Mouse (Mus musculus) Patski (cell line): Measurements from ENCODE around the gene Vma21. TPM values are rescaled to one million over a fixed set of nuclear protein-coding genes. Genes with fewer than 3 reads are reported as not detected.

Experiments
- ATAC-seq: fragments of 100-300 bp; one replicate; pipeline ENCODE4 v1.8.0; 2021
- CTCF ChIA-PET: fragments of 350-600 bp; sonication (Branson Sonifier 250); formaldehyde crosslinking; loops from one replicate; lab custom pipeline; 2022; ENCODE audit warnings: inconsistent platforms; lab: Charles Lee
- POLR2A ChIA-PET: fragments of 350-600 bp; sonication (Branson Sonifier 250); formaldehyde crosslinking; loops from one replicate; lab custom pipeline; 2022; ENCODE audit warnings: antibody characterized with exemption, inconsistent platforms; lab: Charles Lee
- DNase-seq: peaks from one replicate; pipeline ENCODE4 v3.0.0-alpha.2; 2011; ENCODE audit warnings: low read depth, low spot score
- H3K27me3 ChIP-seq: fragments of 371-371 bp; one replicate; pipeline ENCODE4 v1.5.1; 2021
- CTCF ChIP-seq: fragments of 100-300 bp; IDR thresholded peaks from one replicate; pipeline ENCODE4 v1.5.1; 2021
- in situ Hi-C: fragments of 300-500 bp; cut with MboI; formaldehyde crosslinking; loops from 3 replicates; pipeline ENCODE4 v1.11.1; 2018; ENCODE audit warnings: low pct_unique_long_range_greater_than_20kb, mixed read lengths
- polyA plus RNA-seq: library from polyadenylated mRNA; unstranded; gene quantifications from one replicate; pipeline ENCODE4 v1.2.3, GENCODE M21; 2021

Vma21 gene
- 30.0 TPM for polyA plus RNA-seq

DNA sequence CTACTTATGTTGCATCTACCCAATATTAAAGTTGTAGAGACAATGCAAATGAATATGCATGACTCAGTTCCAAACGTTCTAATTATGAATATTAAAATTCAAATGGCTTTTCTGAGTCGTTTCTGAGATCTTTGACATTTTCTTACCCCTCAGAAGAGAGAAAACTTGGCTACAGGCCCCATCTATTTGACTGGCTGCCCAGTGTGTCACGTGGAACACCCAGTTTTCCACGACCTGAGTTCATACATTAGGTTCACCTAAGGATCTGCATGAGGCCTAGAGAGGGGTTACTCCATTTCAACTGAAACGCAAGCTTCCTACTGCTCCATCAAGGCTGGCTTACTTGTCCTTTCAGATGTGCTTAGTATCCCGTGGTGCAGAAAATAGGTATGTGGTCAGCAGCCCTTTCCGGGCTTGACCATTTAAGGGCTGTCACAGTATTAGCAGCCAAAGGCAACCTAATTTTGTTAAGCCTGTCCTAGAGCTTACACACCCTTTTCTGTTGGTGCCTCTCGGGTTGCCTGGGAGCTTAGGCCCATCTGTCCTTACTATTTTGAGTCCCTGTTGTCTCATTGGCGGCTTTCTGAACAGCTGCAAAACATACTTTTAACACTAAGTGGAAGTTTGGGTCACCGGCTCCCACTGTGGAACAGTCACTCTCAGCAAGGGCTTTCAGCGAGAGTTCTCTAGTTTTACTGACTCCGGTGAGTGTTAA lies at the start of gene Vma21:
TSS of gene Vma21 (plus strand) at position 294 of the 715 bp plus-strand sequence.
- ATAC-seq (peak; percentile 32), DNase-seq (no peak)
- no peak for TF ChIP-seq CTCF
- POLR2A ChIA-PET = no interaction called here
- CTCF ChIA-PET = no interaction called here
- in situ Hi-C loops = no loop called here
- H3K27me3 ChIP-seq = peaks cover 13% of the 10 kb centered on the region

- H3K27me3 ChIP-seq = peaks cover 28% of the 10 kb centered on the region
- TF ChIP-seq CTCF = no peak
- POLR2A ChIA-PET = interaction anchor here (0.7 kb wide), 1 partner anchor 132 kb away, joined by 11 read pairs; no protein-coding TSS in a partner anchor
- CTCF ChIA-PET = interaction anchor here (0.7 kb wide), 1 partner anchor 11 kb away, joined by 3 read pairs; no protein-coding TSS in a partner anchor
- in situ Hi-C loops = no loop called here
- DNase-seq (no peak), ATAC-seq (no peak)
Measured at GRCm38 (mm10) chrX:71767909-71768308, 47.8 kb upstream of the Vma21 start.

DNA sequence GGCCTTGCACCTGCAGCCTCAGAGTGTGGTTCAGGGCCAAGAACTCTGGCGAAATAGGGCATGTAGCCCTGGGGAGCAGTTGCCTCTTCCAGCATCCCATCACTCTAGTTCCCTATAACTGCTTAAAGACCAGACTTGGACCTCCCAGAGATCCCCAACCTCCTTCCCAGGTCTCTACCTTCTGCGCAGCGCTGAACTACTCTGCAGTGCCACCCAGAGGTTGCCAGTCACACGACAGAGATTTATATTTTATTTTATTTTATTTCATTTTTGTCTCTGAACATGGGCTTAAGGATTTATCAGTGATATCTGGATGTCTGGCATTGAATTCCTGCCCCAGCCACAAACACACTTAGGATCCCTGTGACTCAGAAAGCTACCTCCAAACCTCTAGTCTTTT lies 24.6 kb upstream of the Vma21 start:
- CTCF ChIA-PET = no interaction called here
- in situ Hi-C loops = no loop called here
- no peak for ATAC-seq
- peak; percentile 48 for TF ChIP-seq CTCF
- POLR2A ChIA-PET = no interaction called here
- peaks cover 38% of the 10 kb centered on the region for H3K27me3 ChIP-seq
- no peak for DNase-seq

GRCm38 (mm10) chrX:71797766-71798165 lies 18.0 kb upstream of the Vma21 start:
- ChIA-PET CTCF (no interaction called here), POLR2A (no interaction called here)
- H3K27me3 ChIP-seq = peaks cover 5% of the 10 kb centered on the region
- no peak for DNase-seq
- no peak for ATAC-seq
- no peak for TF ChIP-seq CTCF
- in situ Hi-C loops = no loop called here

- POLR2A ChIA-PET = no interaction called here
- in situ Hi-C loops = no loop called here
- ATAC-seq (no peak), DNase-seq (no peak)
- CTCF ChIA-PET = no interaction called here
- no peaks in the 10 kb centered on the region for H3K27me3 ChIP-seq
- peak; percentile 37 for TF ChIP-seq CTCF
Measured at GRCm38 (mm10) chrX:71798883-71799282, 16.8 kb upstream of the Vma21 start.

- no peak for TF ChIP-seq CTCF
- no peaks in the 10 kb centered on the region for H3K27me3 ChIP-seq
- no peak for DNase-seq
- in situ Hi-C loops = no loop called here
- CTCF ChIA-PET = no interaction called here
- peak; percentile 61 for ATAC-seq
- POLR2A ChIA-PET = no interaction called here
Measured at GRCm38 (mm10) chrX:71811966-71812835, 3.5 kb upstream of the Vma21 start.

DNA sequence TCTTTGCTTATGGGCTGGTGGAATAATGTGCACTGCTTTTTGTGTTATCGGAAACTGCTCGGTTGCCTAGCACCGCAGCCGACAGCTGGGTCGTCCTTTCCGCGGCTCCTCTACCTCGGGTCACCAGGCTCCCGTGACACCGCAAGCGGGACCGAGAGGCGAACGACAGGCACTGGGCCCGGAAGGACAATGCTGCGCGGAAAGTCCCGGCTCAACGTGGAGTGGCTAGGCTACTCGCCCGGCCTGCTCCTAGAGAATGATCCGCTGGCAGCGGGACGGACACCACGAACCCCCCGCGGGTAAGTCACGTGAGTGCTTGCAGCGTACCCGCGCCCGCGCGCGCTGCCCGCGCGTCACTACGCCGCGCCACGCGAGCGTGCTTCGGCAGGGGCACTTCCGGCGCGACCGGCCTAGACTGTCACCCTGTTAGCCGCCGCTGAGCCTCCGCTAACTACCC lies 705 bp downstream of the Vma21 start:
- ATAC-seq (peak; percentile 72), DNase-seq (no peak)
- in situ Hi-C loops = no loop called here
- no peak for TF ChIP-seq CTCF
- peaks cover 13% of the 10 kb centered on the region for H3K27me3 ChIP-seq
- ChIA-PET CTCF (no interaction called here), POLR2A (no interaction called here)

DNA sequence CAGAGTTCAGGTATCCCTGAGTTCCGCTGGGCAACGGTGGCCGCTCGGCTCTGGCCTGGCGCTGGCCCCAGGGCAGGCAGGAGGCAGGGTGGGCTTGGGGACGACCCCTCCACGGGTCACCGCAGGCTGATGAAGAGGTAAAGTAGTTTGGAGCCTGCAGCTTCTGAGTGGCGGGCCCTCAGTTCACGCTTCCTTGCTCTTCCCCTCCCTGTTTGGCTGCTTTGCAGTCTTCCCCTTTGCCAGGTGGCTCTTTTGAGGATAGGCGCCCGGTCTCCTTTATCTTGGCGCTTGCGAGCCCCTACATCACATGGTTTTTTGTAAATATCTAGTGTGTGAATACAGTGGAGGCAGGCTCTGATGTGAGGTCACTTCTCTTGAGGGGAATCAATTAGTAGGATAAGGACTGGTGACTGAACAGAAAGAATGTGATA lies 1.2 kb downstream of the Vma21 start:
- CTCF ChIA-PET = no interaction called here
- in situ Hi-C loops = no loop called here
- no peak for ATAC-seq

GRCm38 (mm10) chrX:71838911-71839310 lies 23.2 kb downstream of the Vma21 start:
- POLR2A ChIA-PET = no interaction called here
- no peak for TF ChIP-seq CTCF
- in situ Hi-C loops = no loop called here
- DNase-seq = no peak
- H3K27me3 ChIP-seq = peaks cover 21% of the 10 kb centered on the region
- CTCF ChIA-PET = no interaction called here
- no peak for ATAC-seq

More for the DNA sequence above, 1.2 kb downstream of the Vma21 start:
- POLR2A ChIA-PET = no interaction called here
- DNase-seq = no peak
- H3K27me3 ChIP-seq = peaks cover 13% of the 10 kb centered on the region
- TF ChIP-seq CTCF = no peak

- peaks cover 12% of the 10 kb centered on the region for H3K27me3 ChIP-seq
- in situ Hi-C loops = no loop called here
- no peak for TF ChIP-seq CTCF
- ATAC-seq (no peak), DNase-seq (no peak)
- ChIA-PET CTCF (no interaction called here), POLR2A (no interaction called here)
Measured at GRCm38 (mm10) chrX:71846696-71847095, 31.0 kb downstream of the Vma21 start.
